Mouse (Mus musculus) stomach, postnatal 0 days (tissue): ENCODE measurements around the gene Olfr164.

ENCODE experiments used
- CTCF ChIP-seq: IDR thresholded peaks from 2 replicates; pipeline ENCODE4 v1.5.1; 2016; ENCODE audit warnings: antibody characterized with exemption, low read depth, mild to moderate bottlenecking, moderate library complexity
- EP300 ChIP-seq: optimal IDR thresholded peaks from 2 replicates; pipeline ENCODE3; 2016; ENCODE audit warnings: antibody characterized with exemption

GRCm38 (mm10) chr16:19245835-19246234 is 68.0 kb downstream of the Olfr164 start:
- TF ChIP-seq CTCF: no peak
- no peak for TF ChIP-seq EP300
